Mouse (Mus musculus) liver, embryonic 16.5 days (tissue): ENCODE data around the gene Pmfbp1. TPM values are rescaled to one million over a fixed set of nuclear protein-coding genes. Genes with fewer than 3 reads are reported as not detected.

Experiments used
- ATAC-seq: fragments of 200-750 bp; cut with Nextera tagmentation; 2 replicates; pipeline ENCODE4 v1.8.0; 2017; ENCODE audit warnings: low read depth, mild to moderate bottlenecking, moderate number of reproducible peaks, moderate library complexity
- H3K27ac ChIP-seq: fragments of 300-500 bp; sonication (generic); 2 replicates; pipeline ENCODE4 v1.5.1; 2014; ENCODE audit warnings: mild to moderate bottlenecking, low read length
- H3K27me3 ChIP-seq: fragments of 300-500 bp; sonication (generic); 2 replicates; pipeline ENCODE4 v1.6.1; 2014; ENCODE audit warnings: low read depth, low read length, mixed read lengths; ENCODE audit not compliant: control insufficient read depth, insufficient read depth
- H3K36me3 ChIP-seq: fragments of 300-500 bp; sonication (generic); 2 replicates; pipeline ENCODE4 v1.6.1; 2014; ENCODE audit warnings: mild to moderate bottlenecking; ENCODE audit not compliant: control insufficient read depth, insufficient read depth
- H3K4me1 ChIP-seq: fragments of 300-500 bp; sonication (generic); 2 replicates; pipeline ENCODE4 v1.6.1; 2014; ENCODE audit warnings: low read depth, low read length, mixed read lengths; ENCODE audit not compliant: control insufficient read depth
- H3K4me2 ChIP-seq: fragments of 300-500 bp; sonication (generic); 2 replicates; pipeline ENCODE4 v1.6.1; 2014; ENCODE audit warnings: low read depth, low read length, mixed read lengths
- H3K4me3 ChIP-seq: fragments of 300-500 bp; sonication (generic); 2 replicates; pipeline ENCODE4 v1.5.1; 2014; ENCODE audit warnings: low read depth, mild to moderate bottlenecking, low read length
- H3K9ac ChIP-seq: fragments of 300-500 bp; sonication (generic); 2 replicates; pipeline ENCODE4 v1.6.1; 2014; ENCODE audit warnings: low read depth, low read length
- H3K9me3 ChIP-seq: fragments of 300-500 bp; sonication (generic); replicated peaks from 2 replicates; pipeline ENCODE4 v1.6.1; 2016; ENCODE audit warnings: low read length; ENCODE audit not compliant: control insufficient read depth
- WGBS: fragments of 180-500 bp; shearing (Covaris S2); extraction: QIAGEN DNeasy Blood & Tissue Kit; methylation state at CpG from one replicate; pipeline ENCODE4 v1.1.7; 2014; ENCODE audit not compliant: insufficient replicate concordance; 5-methylcytosine and 5-hydroxymethylcytosine counted together
- polyA plus RNA-seq: library from polyadenylated mRNA; unstranded; fragments of >200 nt; fragmentation: Nextera tagmentation; extraction: Ambion mirVana; gene quantifications from 2 replicates; pipeline ENCODE4 v1.2.1, GENCODE M21; 2015

Gene Pmfbp1
- polyA plus RNA-seq, 1 experiment from 2014 or later: not detected

DNA sequence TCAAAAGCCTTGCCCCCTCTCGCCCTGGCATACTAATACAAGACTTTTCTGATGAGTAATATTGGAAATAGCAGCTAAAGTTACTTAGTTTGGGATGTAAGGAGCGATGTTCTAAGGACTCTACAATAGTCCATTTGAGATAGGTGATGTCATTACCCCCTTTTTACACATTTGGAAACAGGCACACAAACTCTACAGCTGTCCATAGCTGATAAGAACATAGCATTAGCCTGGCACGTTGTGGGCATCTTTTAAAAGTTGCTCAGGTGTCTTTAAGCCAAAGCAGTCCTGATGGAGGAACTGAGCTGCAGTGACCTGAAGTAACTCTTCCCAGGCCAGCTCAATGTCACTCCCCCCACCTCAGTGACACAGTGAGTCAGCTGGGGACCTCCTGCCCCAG lies 97.5 kb downstream of the Pmfbp1 start:
- H3K4me3 ChIP-seq: no peak overlapping the region
- H3K27me3 ChIP-seq: no peaks in the 10 kb centered on the region
- H3K4me2 ChIP-seq: no peak overlapping the region
- no peak overlapping the region for H3K9ac ChIP-seq
- no peaks in the 10 kb centered on the region; the same call in 1 of the 2 replicates for H3K4me1 ChIP-seq
- no peaks in the 10 kb centered on the region for H3K9me3 ChIP-seq
- ATAC-seq: peak; percentile 22; the same call in 1 of the 2 replicates
- H3K27ac ChIP-seq: no peak overlapping the region
- no peaks in the 10 kb centered on the region; the same call in 1 of the 2 replicates for H3K36me3 ChIP-seq
- WGBS: 50% methylated on average over 3 of the region's 3 CpGs

GRCm38 (mm10) chr8:109592164-109592563 lies 98.3 kb downstream of the Pmfbp1 start:
- Histone ChIP-seq H3K9me3 (no peaks in the 10 kb centered on the region), H3K27ac (no peak overlapping the region), H3K36me3 (no peaks in the 10 kb centered on the region; the same call in 1 of the 2 replicates), H3K9ac (no peak overlapping the region), H3K4me2 (no peak overlapping the region), H3K4me1 (no peaks in the 10 kb centered on the region; the same call in 1 of the 2 replicates), H3K4me3 (no peak overlapping the region), H3K27me3 (no peaks in the 10 kb centered on the region)
- 67% methylated on average over 5 of the region's 5 CpGs for WGBS
- no peak; the same call in 1 of the 2 replicates for ATAC-seq

Other genes starting within 250 kb of the Pmfbp1 start
- gene Dhx38, start 71.8 kb downstream of the Pmfbp1 start, polyA plus RNA-seq: 10.4 and 10.5 TPM in 2 replicates
- gene Txnl4b, start 71.9 kb downstream of the Pmfbp1 start, polyA plus RNA-seq: 10.3 TPM in 2 replicates
- 199 and 246 TPM in 2 replicates for gene Hp, start 85.1 kb downstream of the Pmfbp1 start, polyA plus RNA-seq
- gene Dhodh, start 114.6 kb downstream of the Pmfbp1 start, polyA plus RNA-seq: 16.0 and 16.4 TPM in 2 replicates
- gene Pkd1l3, start 120.5 kb downstream of the Pmfbp1 start, polyA plus RNA-seq: 0.37 and 0.48 TPM in 2 replicates
- gene Ist1, start 199.2 kb downstream of the Pmfbp1 start, polyA plus RNA-seq: 37.2 and 38.9 TPM in 2 replicates
- 4.9 and 5.3 TPM in 2 replicates for gene Zfp821, start 211.5 kb downstream of the Pmfbp1 start, polyA plus RNA-seq
- 2.8 and 3.2 TPM in 2 replicates for gene Atxn1l, start 243.7 kb downstream of the Pmfbp1 start, polyA plus RNA-seq